ENCODE assay signal across 9 mouse cellular contexts in genomic region chr19:4153232-4153654, GRCm38 (mm10). TPM values are rescaled to one million over a fixed set of nuclear protein-coding genes. Genes with fewer than 3 reads are reported as not detected.
DNase-seq lines count a peak whose midpoint lies in the region; ATAC-seq and TF ChIP-seq lines count a peak whose summit lies in the region.
"Had no signal": no experiment of that assay in that cellular context is flagged by ENCODE, and none has a peak within 500 bp of the region (broad histone marks: within the 10 kb centered on the region; RNA-seq: fewer than 3 reads in every experiment).

Gene Ptprcap, plus strand, starts transcription at chr19:4153604.

- H3K36me3 ChIP-seq in hindbrain, embryonic 10.5 days = peaks cover 76% of the 10 kb centered on the region
- peaks cover 57% of the 10 kb centered on the region for H3K36me3 ChIP-seq in hindbrain, embryonic 12.5 days
- peaks cover 75% of the 10 kb centered on the region for H3K36me3 ChIP-seq in E14TG2a.4 (ENCODE audit: insufficient read depth, low read length)
- peaks cover 80% of the 10 kb centered on the region for H3K36me3 ChIP-seq in limb, embryonic 10.5 days
- H3K36me3 ChIP-seq in intestine, embryonic 15.5 days = peaks cover 15% of the 10 kb centered on the region

- no peak for DNase-seq in hindbrain, embryonic 10.5 days (ENCODE audit: low spot score)
- DNase-seq in cerebellum, adult 8-10 months = peak; percentile 67
- DNase-seq in limb, embryonic 10.5 days (ENCODE audit: low spot score) = no peak
- no peak for DNase-seq in kidney, adult 9 months
- DNase-seq in ovary, adult 18-20 months (ENCODE audit: low spot score) = no peak

- H3K4me3 ChIP-seq in hindbrain, embryonic 10.5 days = no peak within 1 kb of the TSS
- no peak within 1 kb of the TSS for H3K4me3 ChIP-seq in hindbrain, embryonic 12.5 days
- peak within 1 kb of the TSS; percentile 72 for H3K4me3 ChIP-seq in E14TG2a.4 (replicated peaks; ENCODE audit: low read length)
- no peak within 1 kb of the TSS for H3K4me3 ChIP-seq in limb, embryonic 10.5 days
- no peak within 1 kb of the TSS for H3K4me3 ChIP-seq in intestine, embryonic 15.5 days (replicated peaks)

- WGBS in hindbrain, embryonic 10.5 days = 80% methylated on average over 11 of the region's 11 CpGs
- 72% methylated on average over 11 of the region's 11 CpGs for WGBS in hindbrain, embryonic 12.5 days
- 76% methylated on average over 11 of the region's 11 CpGs for WGBS in limb, embryonic 10.5 days
- WGBS in intestine, embryonic 15.5 days = 66% methylated on average over 11 of the region's 11 CpGs

- no peak within 1 kb of the TSS for H3K9ac ChIP-seq in hindbrain, embryonic 12.5 days
- no peak within 1 kb of the TSS for H3K9ac ChIP-seq in intestine, embryonic 15.5 days

- peaks cover 38% of the 10 kb centered on the region for H3K4me1 ChIP-seq in hindbrain, embryonic 10.5 days (replicated peaks)
- H3K4me1 ChIP-seq in hindbrain, embryonic 12.5 days = peaks cover 20% of the 10 kb centered on the region
- peaks cover 88% of the 10 kb centered on the region for H3K4me1 ChIP-seq in E14TG2a.4 (replicated peaks; ENCODE audit: low read depth, low read length)
- H3K4me1 ChIP-seq in limb, embryonic 10.5 days = peaks cover 29% of the 10 kb centered on the region
- peaks cover 12% of the 10 kb centered on the region for H3K4me1 ChIP-seq in intestine, embryonic 15.5 days (replicated peaks)

- H3K9me3 ChIP-seq in hindbrain, embryonic 10.5 days = no peaks in the 10 kb centered on the region
- no peaks in the 10 kb centered on the region for H3K9me3 ChIP-seq in hindbrain, embryonic 12.5 days (replicated peaks)
- H3K9me3 ChIP-seq in E14TG2a.4 (ENCODE audit: low read length) = no peaks in the 10 kb centered on the region
- no peaks in the 10 kb centered on the region for H3K9me3 ChIP-seq in limb, embryonic 10.5 days (replicated peaks)
- no peaks in the 10 kb centered on the region for H3K9me3 ChIP-seq in intestine, embryonic 15.5 days

- no peaks in the 10 kb centered on the region for H3K27me3 ChIP-seq in hindbrain, embryonic 10.5 days (ENCODE audit: insufficient read depth, poor library complexity, severe bottlenecking)
- no peaks in the 10 kb centered on the region for H3K27me3 ChIP-seq in hindbrain, embryonic 12.5 days
- H3K27me3 ChIP-seq in E14TG2a.4 (ENCODE audit: insufficient read depth, low read length) = no peaks in the 10 kb centered on the region
- H3K27me3 ChIP-seq in limb, embryonic 10.5 days (ENCODE audit: low read depth, poor library complexity, severe bottlenecking) = no peaks in the 10 kb centered on the region
- H3K27me3 ChIP-seq in intestine, embryonic 15.5 days (replicated peaks) = no peaks in the 10 kb centered on the region

- 0 out of 2 replicates have a peak within 1 kb of the TSS, but pooled peaks have one; percentile 0 for H3K27ac ChIP-seq in hindbrain, embryonic 10.5 days
- no peak within 1 kb of the TSS; the same call in 1 of the 2 replicates for H3K27ac ChIP-seq in hindbrain, embryonic 12.5 days
- peak within 1 kb of the TSS; percentile 21; the same call in 1 of the 2 replicates for H3K27ac ChIP-seq in limb, embryonic 10.5 days
- no peak within 1 kb of the TSS for H3K27ac ChIP-seq in intestine, embryonic 15.5 days
- H3K27ac ChIP-seq: kidney, postnatal 0 days had no signal

- no peak within 1 kb of the TSS for H3K4me2 ChIP-seq in hindbrain, embryonic 12.5 days (replicated peaks)
- H3K4me2 ChIP-seq in intestine, embryonic 15.5 days (replicated peaks) = no peak within 1 kb of the TSS

- no peak for ATAC-seq in hindbrain, embryonic 12.5 days (ENCODE audit: low FRiP score)
- ATAC-seq in intestine, embryonic 15.5 days = no peak

- no peak for TF ChIP-seq CTCF in E14TG2a.4 (conservative IDR thresholded peaks at IDR 0.05; ENCODE audit: low read length)

RNA-seq across cellular contexts. Expression of gene Ptprcap, which starts in this region (rescaled TPM):
- polyA plus RNA-seq in hindbrain, embryonic 10.5 days (2016; fragmentation: Nextera tagmentation; extraction: Ambion mirVana) = 0.51 and 0.76 TPM in 2 replicates
- polyA plus RNA-seq in hindbrain, embryonic 12.5 days (2016; fragmentation: Nextera tagmentation; extraction: Ambion mirVana) = 1.0 and 1.2 TPM in 2 replicates
- polyA plus RNA-seq in limb, embryonic 10.5 days (2016; fragmentation: Nextera tagmentation; extraction: Ambion mirVana) = 0.93 and 1.4 TPM in 2 replicates
- polyA plus RNA-seq in intestine, embryonic 15.5 days (2015; fragmentation: Nextera tagmentation; extraction: Ambion mirVana) = 3.9 and 5.4 TPM in 2 replicates

Comparison
In these comparisons a context has a peak if more than half of its experiments do, and no peak if none do; other contexts are left out.
1. H3K27ac ChIP-seq: peak in hindbrain, embryonic 10.5 days (single experiment) and limb, embryonic 10.5 days (single experiment); none in hindbrain, embryonic 12.5 days (single experiment) and intestine, embryonic 15.5 days (single experiment).